Mouse (Mus musculus): ENCODE results near the gene E2f8. TPM values are rescaled to one million over a fixed set of nuclear protein-coding genes. Genes with fewer than 3 reads are reported as not detected.

Gene E2f8
- total and polyA plus RNA-seq, 3 experiments: 2.6 to 17.1 (median 3.8) TPM

GRCm38 (mm10) chr7:48875096-48875495 is 6.3 kb downstream of the E2f8 start:
- TF ChIP-seq ZKSCAN1 (IDR thresholded peaks at IDR 0.05; ENCODE audit: borderline replicate concordance, low read depth, low read length) (no peak), NELFE (IDR thresholded peaks at IDR 0.05; ENCODE audit: low read depth, low read length) (no peak), UBTF (IDR thresholded peaks at IDR 0.05; ENCODE audit: low read depth, low read length) (no peak), ZNF384 (IDR thresholded peaks at IDR 0.05; ENCODE audit: low read depth, low read length) (no peak)
- Histone ChIP-seq H3K27ac (ENCODE audit: insufficient read depth, low read depth) (no peak overlapping the region), H3K4me1 (ENCODE audit: control insufficient read depth in 1 of 2, insufficient read depth in 2 of 2) (peaks cover 2 to 8% of the 10 kb centered on the region in 2 experiments; a peak in 3 of 4 replicates), H3K4me2 (ENCODE audit: insufficient read depth, low read depth, poor library complexity, severe bottlenecking) (no peak overlapping the region), H3K9ac (ENCODE audit: insufficient read depth, low read depth) (no peak overlapping the region), H3K36me3 (replicated peaks in 1 of 2; ENCODE audit: control insufficient read depth in 1 of 2, insufficient read depth in 1 of 2, low read length in 1 of 2) (peaks cover 55 to 79% of the 10 kb centered on the region in 2 experiments), H3K4me3 (replicated peaks in 1 of 3; ENCODE audit: low read depth in 2 of 3, low read length in 2 of 3, poor library complexity in 1 of 3) (no peak overlapping the region), H3K79me2 (replicated peaks; ENCODE audit: control insufficient read depth, extremely low read depth, insufficient read depth, poor library complexity, severe bottlenecking) (no peaks in the 10 kb centered on the region; the same call in 1 of the 2 replicates), H3K9me3 (replicated peaks; ENCODE audit: low read length) (no peaks in the 10 kb centered on the region), H3K27me3 (replicated peaks) (no peaks in the 10 kb centered on the region)
- DNase-seq (ENCODE audit: extremely low read depth): no peak
- in situ Hi-C loops (cut with MboI; ENCODE audit: low pct_ligation_motif_present, low pct_unique_long_range_greater_than_20kb, low sequenced_read_pairs) (loop anchor here (5.0 kb wide), 1 partner anchor 118 kb away; no protein-coding TSS in a partner anchor), dilution Hi-C loops (cut with MboI; ENCODE audit: extremely low pct_ligation_motif_present, extremely low pct_unique_long_range_greater_than_20kb, low sequenced_read_pairs) (no loop called here)

GRCm38 (mm10) chr7:48871292-48871691 is 10.1 kb downstream of the E2f8 start:
- Histone ChIP-seq H3K9me3 (replicated peaks; ENCODE audit: low read length) (no peaks in the 10 kb centered on the region), H3K79me2 (replicated peaks; ENCODE audit: control insufficient read depth, extremely low read depth, insufficient read depth, poor library complexity, severe bottlenecking) (no peaks in the 10 kb centered on the region), H3K27me3 (replicated peaks) (no peaks in the 10 kb centered on the region), H3K9ac (ENCODE audit: insufficient read depth, low read depth) (no peak overlapping the region), H3K4me2 (ENCODE audit: insufficient read depth, low read depth, poor library complexity, severe bottlenecking) (no peak overlapping the region), H3K36me3 (replicated peaks in 1 of 2; ENCODE audit: control insufficient read depth in 1 of 2, insufficient read depth in 1 of 2, low read length in 1 of 2) (peaks cover 63 to 93% of the 10 kb centered on the region in 2 experiments), H3K27ac (ENCODE audit: insufficient read depth, low read depth) (no peak overlapping the region), H3K4me3 (replicated peaks in 1 of 3; ENCODE audit: low read depth in 2 of 3, low read length in 2 of 3, poor library complexity in 1 of 3) (no peak overlapping the region), H3K4me1 (ENCODE audit: control insufficient read depth in 1 of 2, insufficient read depth in 2 of 2) (no peaks in the 10 kb centered on the region)
- DNase-seq (ENCODE audit: extremely low read depth): no peak
- dilution Hi-C loops (cut with MboI; ENCODE audit: extremely low pct_ligation_motif_present, extremely low pct_unique_long_range_greater_than_20kb, low sequenced_read_pairs): no loop called here
- in situ Hi-C loops (cut with MboI; ENCODE audit: low pct_ligation_motif_present, low pct_unique_long_range_greater_than_20kb, low sequenced_read_pairs): no loop called here
- TF ChIP-seq USF2 (conservative IDR thresholded peaks at IDR 0.05; ENCODE audit: low read depth, low read length) (no peak), MAX (IDR thresholded peaks at IDR 0.05; ENCODE audit: low read length) (no peak), EP300 (IDR thresholded peaks at IDR 0.05; ENCODE audit: low read length) (no peak), MAZ (IDR thresholded peaks at IDR 0.05; ENCODE audit: low read depth, low read length) (no peak), IRF4 (IDR thresholded peaks at IDR 0.05; ENCODE audit: low read depth, low read length) (no peak), ZNF384 (IDR thresholded peaks at IDR 0.05; ENCODE audit: low read depth, low read length) (no peak), CHD2 (IDR thresholded peaks at IDR 0.05; ENCODE audit: low read length) (no peak), RAD21 (IDR thresholded peaks at IDR 0.05; ENCODE audit: low read depth, low read length) (no peak), POLR2A (IDR thresholded peaks at IDR 0.05; ENCODE audit: low read depth, low read length) (no peak), JUND (conservative IDR thresholded peaks at IDR 0.05; ENCODE audit: low read depth, low read length) (no peak), ZMIZ1 (IDR thresholded peaks at IDR 0.05; ENCODE audit: low read depth, low read length) (no peak), NELFE (IDR thresholded peaks at IDR 0.05; ENCODE audit: low read depth, low read length) (no peak), GABPA (IDR thresholded peaks at IDR 0.05; ENCODE audit: insufficient replicate concordance, low read depth, low read length) (no peak), NRF1 (IDR thresholded peaks at IDR 0.05; ENCODE audit: low read depth, low read length) (no peak), ETS1 (conservative IDR thresholded peaks at IDR 0.05; ENCODE audit: low read depth, low read length) (no peak), MEF2A (IDR thresholded peaks at IDR 0.05; ENCODE audit: borderline replicate concordance, low read depth, low read length) (no peak), ZKSCAN1 (IDR thresholded peaks at IDR 0.05; ENCODE audit: borderline replicate concordance, low read depth, low read length) (no peak)

Measured in CH12.LX (cell line).